Mouse (Mus musculus) embryo, embryonic 11.5 days (tissue): Measurements from ENCODE around the gene Ppp1r13l.

Source experiments
- DNase-seq: peaks from one replicate; pipeline ENCODE4 v3.0.0-alpha.2; 2012; ENCODE audit warnings: low read depth, low spot score

Ppp1r13l gene

GRCm38 (mm10) chr7:19411783-19412182, 52.2 kb downstream of the Ppp1r13l start:
- DNase-seq = no peak

- DNase-seq = no peak
These were observed 54.0 kb downstream of the Ppp1r13l start for GRCm38 (mm10) chr7:19413525-19413924.

GRCm38 (mm10) chr7:19416590-19416989, 57.0 kb downstream of the Ppp1r13l start:
- no peak for DNase-seq

- DNase-seq = no peak
These were observed 60.6 kb downstream of the Ppp1r13l start for GRCm38 (mm10) chr7:19420121-19420520.

GRCm38 (mm10) chr7:19420821-19421636, 61.5 kb downstream of the Ppp1r13l start:
- peak; percentile 68 for DNase-seq

- DNase-seq = no peak
These were observed 63.5 kb downstream of the Ppp1r13l start for GRCm38 (mm10) chr7:19423083-19423482.

- DNase-seq = no peak
These were observed 64.5 kb downstream of the Ppp1r13l start for GRCm38 (mm10) chr7:19424051-19424450.

GRCm38 (mm10) chr7:19426349-19426748, 66.8 kb downstream of the Ppp1r13l start:
- no peak for DNase-seq

- DNase-seq = no peak
These were observed 67.3 kb downstream of the Ppp1r13l start for GRCm38 (mm10) chr7:19426888-19427287.
